Mouse (Mus musculus) hindbrain, embryonic 12.5 days (tissue): Measurements from ENCODE around the gene Dpm2. TPM values are rescaled to one million over a fixed set of nuclear protein-coding genes. Genes with fewer than 3 reads are reported as not detected.

Experiments
- ATAC-seq: fragments of 200-750 bp; cut with Nextera tagmentation; 2 replicates; pipeline ENCODE4 v1.8.0; 2017; ENCODE audit warnings: moderate TSS enrichment; ENCODE audit not compliant: low FRiP score
- H3K27ac ChIP-seq: fragments of 300-500 bp; sonication (generic); 2 replicates; pipeline ENCODE4 v1.5.1; 2016; ENCODE audit warnings: mild to moderate bottlenecking
- H3K27me3 ChIP-seq: fragments of 300-500 bp; sonication (generic); 2 replicates; pipeline ENCODE4 v1.6.1; 2016; ENCODE audit warnings: mild to moderate bottlenecking
- H3K36me3 ChIP-seq: fragments of 300-500 bp; sonication (generic); 2 replicates; pipeline ENCODE4 v1.6.1; 2016; ENCODE audit warnings: mild to moderate bottlenecking
- H3K4me1 ChIP-seq: fragments of 300-500 bp; sonication (generic); 2 replicates; pipeline ENCODE4 v1.6.1; 2016
- H3K4me2 ChIP-seq: fragments of 300-500 bp; sonication (generic); replicated peaks from 2 replicates; pipeline ENCODE4 v1.6.1; 2016; ENCODE audit warnings: mild to moderate bottlenecking
- H3K4me3 ChIP-seq: fragments of 300-500 bp; sonication (generic); 2 replicates; pipeline ENCODE4 v1.5.1; 2016; ENCODE audit warnings: mild to moderate bottlenecking
- H3K9ac ChIP-seq: fragments of 300-500 bp; sonication (generic); 2 replicates; pipeline ENCODE4 v1.6.1; 2016; ENCODE audit warnings: mild to moderate bottlenecking, moderate library complexity
- H3K9me3 ChIP-seq: fragments of 300-500 bp; sonication (generic); replicated peaks from 2 replicates; pipeline ENCODE4 v1.6.1; 2016; ENCODE audit warnings: mild to moderate bottlenecking
- WGBS: fragments of 180-500 bp; shearing (Covaris S2); methylation state at CpG from one replicate; pipeline ENCODE4 v1.1.7; 2016; 5-methylcytosine and 5-hydroxymethylcytosine counted together
- polyA plus RNA-seq: library from polyadenylated mRNA; unstranded; fragments of >200 nt; fragmentation: Nextera tagmentation; extraction: Ambion mirVana; gene quantifications from 2 replicates; pipeline ENCODE4 v1.2.1, GENCODE M21; 2016

Gene Dpm2
- polyA plus RNA-seq, 1 experiment from 2014 or later = 117 TPM

DNA sequence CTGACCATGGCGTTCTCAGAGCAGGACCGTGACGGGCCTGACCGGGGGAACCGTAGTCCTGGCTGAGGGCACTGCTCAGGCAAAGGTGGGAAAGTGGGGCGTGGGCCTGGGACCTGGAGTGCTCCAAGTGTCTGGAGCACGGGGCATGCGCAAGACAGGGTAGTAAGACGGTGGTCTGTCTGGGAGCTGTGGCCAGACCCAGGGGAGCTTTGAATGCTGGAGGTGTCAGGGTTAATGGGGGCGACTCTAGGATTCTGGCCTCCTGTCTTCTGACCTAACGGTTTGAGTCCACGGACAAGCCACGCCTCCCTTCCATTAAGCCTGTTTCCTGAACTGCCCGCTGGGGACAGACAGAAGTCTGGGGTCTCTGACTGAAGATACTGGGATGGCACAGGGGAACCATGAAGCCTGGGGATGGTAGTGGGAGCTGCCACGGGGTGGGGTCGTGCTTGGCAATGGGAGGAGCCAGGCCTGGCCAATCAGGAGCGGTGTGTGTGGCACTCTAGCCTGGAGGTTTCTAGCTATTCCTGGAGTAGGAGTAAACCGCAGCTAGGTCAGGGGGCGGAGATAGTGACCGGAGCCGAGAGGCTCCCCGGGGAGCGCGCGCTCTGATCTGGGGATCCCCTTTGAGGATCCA is 37.6 kb downstream of the Dpm2 start:
- H3K4me1 ChIP-seq = peaks cover 29% of the 10 kb centered on the region
- H3K9me3 ChIP-seq = no peaks in the 10 kb centered on the region
- H3K4me3 ChIP-seq = peak overlapping the region; percentile 59
- H3K9ac ChIP-seq = 0 out of 2 replicates have a peak overlapping the region, but pooled peaks have one; percentile 19
- WGBS = 8% methylated on average over 25 of the region's 25 CpGs
- peaks cover 17% of the 10 kb centered on the region; the same call in 1 of the 2 replicates for H3K27me3 ChIP-seq
- H3K36me3 ChIP-seq = no peaks in the 10 kb centered on the region
- H3K4me2 ChIP-seq = peak overlapping the region; percentile 73
- peak; percentile 27; the same call in 1 of the 2 replicates for ATAC-seq
- no peak overlapping the region for H3K27ac ChIP-seq

DNA sequence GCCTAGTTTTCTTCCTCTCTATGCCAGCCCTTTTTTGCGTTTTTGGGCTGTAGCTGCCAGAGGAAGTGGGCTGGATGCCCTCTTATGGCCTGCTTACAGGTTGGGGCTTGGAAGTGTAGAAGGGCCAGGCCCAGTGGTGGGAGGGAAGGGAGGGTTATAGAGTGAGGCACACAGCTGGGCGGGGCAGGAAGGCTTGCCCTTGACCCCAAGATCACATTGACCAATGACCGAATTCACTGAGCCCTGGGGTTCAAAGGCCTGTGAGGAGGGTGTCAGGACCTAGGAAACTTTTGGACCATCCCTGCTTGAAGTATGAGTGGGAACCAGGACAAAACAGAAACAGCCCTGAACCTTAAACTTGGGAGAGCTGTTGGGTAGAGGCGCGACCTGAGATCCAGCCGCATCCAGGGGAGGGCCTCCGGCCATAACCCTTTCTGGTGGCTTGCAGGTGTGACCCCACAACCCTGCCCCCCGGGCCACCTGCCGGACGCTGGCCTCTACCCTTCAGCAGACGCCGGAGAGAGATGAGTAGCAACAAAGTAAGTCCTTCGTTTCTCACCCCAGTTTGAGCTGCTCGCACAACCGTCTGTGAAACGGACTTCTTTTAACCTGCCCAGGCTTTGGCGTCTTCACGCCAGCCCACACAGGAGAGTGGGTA is 38.2 kb downstream of the Dpm2 start:
- Histone ChIP-seq H3K4me3 (peak overlapping the region; percentile 59; the same call in 1 of the 2 replicates), H3K9ac (0 out of 2 replicates have a peak overlapping the region, but pooled peaks have one; percentile 19), H3K9me3 (no peaks in the 10 kb centered on the region), H3K27me3 (peaks cover 17% of the 10 kb centered on the region; the same call in 1 of the 2 replicates), H3K36me3 (no peaks in the 10 kb centered on the region), H3K4me1 (peaks cover 29% of the 10 kb centered on the region), H3K27ac (peak overlapping the region; percentile 40; the same call in 1 of the 2 replicates), H3K4me2 (peak overlapping the region; percentile 73)
- WGBS = 36% methylated on average over 18 of the region's 18 CpGs
- ATAC-seq = no peak

DNA sequence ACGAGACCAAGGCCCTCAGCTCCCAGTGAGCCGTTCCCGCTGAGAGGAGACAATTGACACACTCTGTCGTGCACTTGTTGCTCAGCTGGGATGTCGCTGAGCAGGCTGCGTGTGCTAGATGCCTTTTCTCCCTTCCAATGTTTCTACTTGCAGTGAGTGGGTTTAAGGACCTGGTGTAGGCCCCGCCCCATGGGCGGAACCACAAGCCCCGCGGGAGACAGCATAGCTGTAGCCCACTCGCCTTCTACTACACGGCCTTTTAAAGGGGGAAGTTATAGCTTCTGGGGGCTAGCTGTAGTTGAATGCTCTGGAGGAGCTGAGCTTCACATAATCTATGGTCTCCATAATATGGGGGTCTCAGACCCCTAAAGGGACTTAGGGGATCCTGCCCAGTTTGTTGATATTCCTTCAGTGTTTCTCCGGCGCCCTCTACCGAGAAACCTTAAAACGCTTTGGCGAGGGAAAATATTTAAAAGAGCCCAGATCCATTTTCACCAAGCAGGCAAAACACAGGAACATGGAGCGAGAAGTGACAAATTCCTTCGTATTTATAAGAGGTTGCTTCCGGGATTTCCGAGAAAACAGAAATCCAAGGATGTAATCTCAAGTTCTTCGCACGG is 40.1 kb downstream of the Dpm2 start:
- H3K4me3 ChIP-seq = peak overlapping the region; percentile 22
- H3K36me3 ChIP-seq = peaks cover 10% of the 10 kb centered on the region; the same call in 1 of the 2 replicates
- H3K27ac ChIP-seq = no peak overlapping the region
- H3K9me3 ChIP-seq = no peaks in the 10 kb centered on the region
- ATAC-seq = no peak
- WGBS = 14% methylated on average over 23 of the region's 23 CpGs
- peaks cover 16% of the 10 kb centered on the region; the same call in 1 of the 2 replicates for H3K27me3 ChIP-seq
- H3K4me2 ChIP-seq = peak overlapping the region; percentile 48
- no peak overlapping the region for H3K9ac ChIP-seq
- H3K4me1 ChIP-seq = peaks cover 29% of the 10 kb centered on the region

DNA sequence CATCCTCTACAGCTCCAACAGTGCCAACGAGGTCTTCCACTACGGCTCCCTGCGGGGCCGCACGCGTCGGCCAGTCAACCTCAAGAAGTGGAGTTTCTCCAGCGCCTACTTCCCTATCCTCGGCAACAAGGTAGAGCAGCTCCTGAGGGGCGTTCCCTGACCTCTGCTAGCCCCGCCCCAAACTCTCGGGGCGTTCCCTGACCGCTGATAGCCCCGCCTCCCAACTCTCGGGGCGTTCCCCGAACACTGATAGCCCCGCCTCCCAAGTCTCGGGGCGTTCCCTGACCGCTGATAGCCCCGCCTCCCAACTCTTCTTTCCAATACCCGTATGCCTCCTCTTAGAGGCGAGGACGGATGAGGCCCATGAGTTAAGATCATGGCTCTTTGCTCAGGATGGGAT is 41.6 kb downstream of the Dpm2 start:
- 64% methylated on average over 26 of the region's 26 CpGs for WGBS
- ATAC-seq = no peak
- Histone ChIP-seq H3K4me1 (peaks cover 24% of the 10 kb centered on the region), H3K27me3 (peaks cover 13% of the 10 kb centered on the region; the same call in 1 of the 2 replicates), H3K27ac (no peak overlapping the region), H3K4me3 (no peak overlapping the region), H3K9me3 (no peaks in the 10 kb centered on the region), H3K9ac (no peak overlapping the region), H3K4me2 (no peak overlapping the region), H3K36me3 (peaks cover 10% of the 10 kb centered on the region; the same call in 1 of the 2 replicates)

- H3K27ac ChIP-seq = no peak overlapping the region
- ATAC-seq = no peak
- WGBS = 80% methylated on average over 1 of the region's 1 CpGs
- peaks cover 40% of the 10 kb centered on the region for H3K4me1 ChIP-seq
- no peak overlapping the region for H3K4me3 ChIP-seq
- no peak overlapping the region for H3K4me2 ChIP-seq
- H3K9me3 ChIP-seq = no peaks in the 10 kb centered on the region
- H3K27me3 ChIP-seq = no peaks in the 10 kb centered on the region
- peaks cover 14% of the 10 kb centered on the region for H3K36me3 ChIP-seq
- no peak overlapping the region for H3K9ac ChIP-seq
These were observed 46.5 kb downstream of the Dpm2 start for GRCm38 (mm10) chr2:32617109-32617508.

GRCm38 (mm10) chr2:32617601-32618000 is 46.9 kb downstream of the Dpm2 start:
- WGBS = 86% methylated on average over 4 of the region's 4 CpGs

DNA sequence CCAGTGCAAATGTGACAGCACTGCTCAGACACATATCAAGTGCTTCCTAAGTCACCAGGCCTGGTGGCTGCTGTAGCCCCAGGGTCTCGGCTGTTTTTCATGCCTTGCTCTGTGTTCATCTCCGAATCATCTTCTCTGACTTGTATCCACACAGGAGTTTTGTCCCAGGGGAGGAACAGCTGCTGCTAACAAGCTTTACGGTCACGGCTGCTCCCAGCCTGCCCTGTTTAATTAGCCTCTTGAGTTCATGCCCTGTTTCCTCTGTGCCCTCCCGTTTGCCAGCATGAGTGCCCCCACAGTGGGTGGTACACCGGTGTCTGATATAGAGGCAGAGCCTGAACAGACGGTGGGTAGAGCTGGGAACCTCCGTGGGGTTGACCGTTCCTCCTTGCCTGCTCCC is 47.4 kb downstream of the Dpm2 start:
- no peaks in the 10 kb centered on the region for H3K9me3 ChIP-seq
- 69% methylated on average over 9 of the region's 9 CpGs for WGBS
- peak; percentile 15; the same call in 1 of the 2 replicates for ATAC-seq
- no peak overlapping the region for H3K27ac ChIP-seq
- H3K9ac ChIP-seq = no peak overlapping the region
- peaks cover 14% of the 10 kb centered on the region for H3K36me3 ChIP-seq
- H3K4me2 ChIP-seq = no peak overlapping the region
- H3K4me3 ChIP-seq = no peak overlapping the region
- H3K27me3 ChIP-seq = no peaks in the 10 kb centered on the region
- H3K4me1 ChIP-seq = peaks cover 40% of the 10 kb centered on the region

More at GRCm38 (mm10) chr2:32617601-32618000, 46.9 kb downstream of the Dpm2 start:
- H3K27ac ChIP-seq = no peak overlapping the region
- no peak for ATAC-seq
- H3K9me3 ChIP-seq = no peaks in the 10 kb centered on the region
- H3K4me1 ChIP-seq = peaks cover 40% of the 10 kb centered on the region
- no peak overlapping the region for H3K9ac ChIP-seq
- H3K4me2 ChIP-seq = no peak overlapping the region
- H3K36me3 ChIP-seq = peaks cover 14% of the 10 kb centered on the region
- H3K27me3 ChIP-seq = no peaks in the 10 kb centered on the region
- H3K4me3 ChIP-seq = no peak overlapping the region

DNA sequence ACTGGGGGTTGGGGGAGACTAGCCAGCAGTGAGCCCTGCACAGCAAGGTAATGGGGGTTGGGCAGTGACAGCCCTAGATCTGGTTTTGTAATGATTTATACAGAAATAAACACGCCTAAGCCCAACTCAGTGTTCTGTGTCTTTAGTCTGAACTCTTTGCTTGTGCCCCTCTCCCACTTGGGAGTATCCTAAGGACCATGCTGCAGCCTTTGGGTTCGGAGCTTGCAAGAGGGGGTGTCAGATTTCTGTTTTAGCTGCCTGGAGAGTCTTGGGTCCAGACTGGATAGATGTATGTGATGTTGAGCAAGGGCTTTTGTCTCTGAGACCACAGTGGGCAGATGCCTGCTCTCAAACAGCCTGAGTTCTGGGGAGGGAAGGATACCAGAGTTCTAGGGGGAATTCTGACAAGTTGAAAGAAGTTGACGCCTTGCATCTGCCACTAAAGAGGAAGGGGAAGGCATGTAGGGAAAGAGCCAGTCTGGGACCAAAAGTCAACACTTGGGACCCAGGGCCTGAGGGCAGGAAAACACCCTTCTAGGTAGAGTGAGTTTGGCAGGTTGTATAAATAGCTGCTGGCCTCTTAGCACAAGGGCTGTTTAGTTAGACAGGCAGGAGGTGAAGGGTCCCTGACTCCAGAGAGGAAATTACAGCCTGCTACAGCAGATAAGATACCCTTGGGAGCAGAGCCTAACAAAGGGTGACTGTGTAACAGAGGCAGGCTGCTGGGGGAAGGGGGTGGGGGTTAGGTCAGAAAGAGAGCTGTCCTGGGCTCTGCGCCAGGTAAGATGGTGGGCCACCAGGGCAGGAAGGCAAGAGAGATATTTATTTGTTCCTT is 50.2 kb downstream of the Dpm2 start:
- Histone ChIP-seq H3K4me1 (peaks cover 60% of the 10 kb centered on the region), H3K9ac (peak overlapping the region; percentile 33; the same call in 1 of the 2 replicates), H3K4me2 (no peak overlapping the region; the same call in 1 of the 2 replicates), H3K27me3 (no peaks in the 10 kb centered on the region), H3K36me3 (peaks cover 4% of the 10 kb centered on the region), H3K4me3 (no peak overlapping the region), H3K9me3 (no peaks in the 10 kb centered on the region), H3K27ac (peak overlapping the region; percentile 69)
- 37% methylated on average over 4 of the region's 4 CpGs for WGBS
- ATAC-seq = peak; percentile 33; the same call in 1 of the 2 replicates

DNA sequence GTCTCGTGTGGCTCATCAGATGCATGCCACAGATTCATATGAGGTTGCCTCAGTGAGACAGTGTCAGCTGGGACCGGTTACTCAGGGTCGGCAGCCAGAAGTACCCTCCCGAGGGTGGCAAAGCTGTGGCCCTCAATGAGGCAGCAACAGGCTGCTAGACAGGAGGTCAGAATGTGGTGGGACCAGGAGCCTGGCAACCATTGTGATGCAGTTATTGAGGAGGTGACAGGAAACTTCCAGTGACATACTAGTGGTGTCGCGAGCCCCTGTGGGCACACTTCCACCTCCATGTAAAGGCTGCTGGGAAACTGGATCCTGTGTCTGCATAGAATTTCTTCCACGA is 50.8 kb downstream of the Dpm2 start, which contains the start of gene Ak1:
Ak1 (plus strand) TSS at position 242 of the 343 bp plus-strand sequence.
- Histone ChIP-seq H3K4me2 (no peak within 1 kb of the TSS; the same call in 1 of the 2 replicates), H3K27me3 (no peaks in the 10 kb centered on the region), H3K4me1 (peaks cover 66% of the 10 kb centered on the region), H3K9ac (no peak within 1 kb of the TSS), H3K27ac (peak within 1 kb of the TSS; percentile 69), H3K36me3 (peaks cover 4% of the 10 kb centered on the region), H3K4me3 (no peak within 1 kb of the TSS), H3K9me3 (no peaks in the 10 kb centered on the region)
- ATAC-seq = no peak
- WGBS = 33% methylated on average over 7 of the region's 7 CpGs
